Mouse (Mus musculus) forebrain, embryonic 13.5 days (tissue): ENCODE data around the gene Rnf157. TPM values are rescaled to one million over a fixed set of nuclear protein-coding genes. Genes with fewer than 3 reads are reported as not detected.
A peak's percentile ranks its signal among the peaks of the same experiment; 100 is the strongest.

Experiments used
- ATAC-seq: fragments of 200-750 bp; cut with Nextera tagmentation; 2 replicates; pipeline ENCODE4 v1.8.0; 2017
- H3K27ac ChIP-seq: fragments of 300-500 bp; sonication (generic); 2 replicates; pipeline ENCODE4 v1.5.1; 2015; ENCODE audit warnings: inconsistent platforms, mild to moderate bottlenecking, moderate library complexity
- H3K27me3 ChIP-seq: fragments of 300-500 bp; sonication (generic); 2 replicates; pipeline ENCODE4 v1.6.1; 2015; ENCODE audit warnings: mild to moderate bottlenecking, inconsistent platforms
- H3K36me3 ChIP-seq: fragments of 300-500 bp; sonication (generic); 2 replicates; pipeline ENCODE4 v1.6.1; 2015; ENCODE audit warnings: mild to moderate bottlenecking, inconsistent platforms; ENCODE audit not compliant: poor library complexity, severe bottlenecking
- H3K4me1 ChIP-seq: fragments of 300-500 bp; sonication (generic); 2 replicates; pipeline ENCODE4 v1.6.1; 2015; ENCODE audit warnings: inconsistent platforms
- H3K4me2 ChIP-seq: fragments of 300-500 bp; sonication (generic); 2 replicates; pipeline ENCODE4 v1.6.1; 2015; ENCODE audit warnings: inconsistent platforms, mild to moderate bottlenecking, moderate library complexity
- H3K4me3 ChIP-seq: fragments of 300-500 bp; sonication (generic); 2 replicates; pipeline ENCODE4 v1.5.1; 2015; ENCODE audit warnings: mild to moderate bottlenecking, inconsistent platforms
- H3K9ac ChIP-seq: fragments of 300-500 bp; sonication (generic); 2 replicates; pipeline ENCODE4 v1.6.1; 2015; ENCODE audit warnings: mild to moderate bottlenecking, inconsistent platforms
- H3K9me3 ChIP-seq: fragments of 300-500 bp; sonication (generic); replicated peaks from 2 replicates; pipeline ENCODE4 v1.6.1; 2016; ENCODE audit warnings: inconsistent platforms
- WGBS: fragments of 180-500 bp; shearing (Covaris S2); methylation state at CpG from one replicate; pipeline ENCODE4 v1.1.7; 2015; 5-methylcytosine and 5-hydroxymethylcytosine counted together
- polyA plus RNA-seq: library from polyadenylated mRNA; unstranded; fragments of >200 nt; fragmentation: Nextera tagmentation; extraction: Ambion mirVana; gene quantifications from 2 replicates; pipeline ENCODE4 v1.2.1, GENCODE M21; 2015

The Rnf157 gene
- polyA plus RNA-seq, 1 experiment from 2014 or later: 18.1 TPM

- Histone ChIP-seq H3K27ac (no peak overlapping the region), H3K9me3 (no peaks in the 10 kb centered on the region), H3K27me3 (no peaks in the 10 kb centered on the region), H3K4me1 (peaks cover 37% of the 10 kb centered on the region), H3K4me3 (no peak overlapping the region), H3K4me2 (no peak overlapping the region), H3K36me3 (no peaks in the 10 kb centered on the region), H3K9ac (no peak overlapping the region)
- ATAC-seq: no peak
- 71% methylated on average over 7 of the region's 7 CpGs for WGBS
These were observed 85.7 kb downstream of the Rnf157 start for GRCm38 (mm10) chr11:116326963-116327603.

DNA sequence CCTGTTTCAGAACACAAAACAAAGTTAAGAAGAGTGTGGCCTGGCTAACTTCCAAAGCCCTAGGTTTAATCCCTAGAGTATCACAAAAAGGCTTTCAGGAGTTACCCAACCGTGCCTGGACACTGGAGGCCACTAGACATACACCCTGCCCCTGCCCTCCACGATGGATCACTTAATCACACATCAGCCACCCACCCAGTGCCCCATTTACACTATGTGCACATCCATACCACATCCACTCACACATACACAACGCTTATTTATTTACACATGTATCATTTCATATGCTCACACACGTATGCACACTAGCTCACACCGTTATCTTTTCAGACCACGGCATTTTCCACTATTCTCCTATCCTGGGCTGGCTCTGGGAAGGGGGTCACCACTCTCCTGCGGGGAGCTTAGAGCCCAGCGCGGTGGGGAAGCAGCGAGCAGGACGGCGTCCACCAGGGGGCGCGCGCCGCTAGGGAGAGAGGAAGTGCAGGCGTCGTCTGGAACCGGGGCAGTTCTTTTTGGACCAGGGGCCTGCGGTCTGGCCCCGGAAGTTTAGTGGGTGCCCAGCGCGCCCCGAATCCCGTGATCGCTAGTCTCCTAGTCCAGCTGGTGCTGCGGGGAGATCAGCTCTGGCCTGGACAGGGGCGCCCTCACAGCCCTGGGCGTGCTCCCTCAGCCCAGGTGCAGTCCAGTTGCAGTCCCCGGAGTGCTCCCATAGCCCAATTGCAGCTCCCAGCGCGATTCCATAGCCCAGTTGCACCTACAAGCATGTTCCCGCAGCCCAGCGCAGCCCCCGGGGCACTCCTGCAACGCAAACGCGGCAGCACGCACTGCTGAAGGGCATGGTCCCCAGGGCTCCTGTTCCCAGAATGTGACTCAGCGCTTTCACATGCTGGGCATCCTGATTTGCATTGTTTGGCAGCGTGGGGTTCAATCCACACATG lies 93.8 kb downstream of the Rnf157 start:
- Histone ChIP-seq H3K9me3 (no peaks in the 10 kb centered on the region), H3K4me1 (peaks cover 6% of the 10 kb centered on the region), H3K36me3 (no peaks in the 10 kb centered on the region), H3K4me2 (peak overlapping the region; percentile 91), H3K27me3 (0 out of 2 replicates have a peak, but pooled peaks cover 2% of the 10 kb centered on the region), H3K27ac (no peak overlapping the region), H3K9ac (peak overlapping the region; percentile 70), H3K4me3 (peak overlapping the region; percentile 39)
- WGBS: 2% methylated on average over 41 of the region's 41 CpGs
- ATAC-seq: peak; percentile 88

GRCm38 (mm10) chr11:116312359-116312758 lies 100.5 kb downstream of the Rnf157 start:
- Histone ChIP-seq H3K4me3 (no peak overlapping the region), H3K4me2 (no peak overlapping the region), H3K9ac (no peak overlapping the region), H3K27ac (no peak overlapping the region), H3K36me3 (no peaks in the 10 kb centered on the region), H3K4me1 (0 out of 2 replicates have a peak, but pooled peaks cover 5% of the 10 kb centered on the region), H3K9me3 (no peaks in the 10 kb centered on the region), H3K27me3 (peaks cover 6% of the 10 kb centered on the region; the same call in 1 of the 2 replicates)
- 69% methylated on average over 8 of the region's 8 CpGs for WGBS
- no peak for ATAC-seq

- Histone ChIP-seq H3K27me3 (peaks cover 6% of the 10 kb centered on the region; the same call in 1 of the 2 replicates), H3K4me3 (no peak overlapping the region), H3K4me1 (peaks cover 9% of the 10 kb centered on the region), H3K4me2 (no peak overlapping the region), H3K36me3 (no peaks in the 10 kb centered on the region), H3K9ac (no peak overlapping the region), H3K9me3 (no peaks in the 10 kb centered on the region), H3K27ac (peak overlapping the region; percentile 5; the same call in 1 of the 2 replicates)
- WGBS: 49% methylated on average over 8 of the region's 8 CpGs
- no peak for ATAC-seq
These were observed 101.7 kb downstream of the Rnf157 start for GRCm38 (mm10) chr11:116311169-116311568.

DNA sequence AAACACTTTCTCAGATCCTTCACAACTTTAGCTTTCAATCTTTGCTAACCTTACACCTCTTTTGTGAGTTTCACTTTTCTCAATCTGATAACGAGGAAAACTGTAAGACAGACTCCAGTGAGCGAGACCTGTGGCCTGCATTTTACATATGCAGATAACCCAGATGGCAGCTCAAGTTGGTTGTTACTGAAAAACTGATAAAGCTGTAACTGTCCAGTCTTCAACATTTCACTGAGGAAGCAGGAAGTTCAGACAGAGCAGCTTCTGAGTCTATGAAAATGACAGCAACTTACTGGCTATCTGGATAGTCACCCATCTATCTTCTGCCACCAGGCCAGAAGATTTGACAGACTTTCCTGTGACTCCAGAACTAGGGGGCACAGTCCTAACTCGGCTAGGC lies 103.2 kb downstream of the Rnf157 start:
- Histone ChIP-seq H3K9me3 (no peaks in the 10 kb centered on the region), H3K27ac (no peak overlapping the region), H3K9ac (no peak overlapping the region), H3K4me3 (no peak overlapping the region), H3K4me2 (no peak overlapping the region), H3K27me3 (peaks cover 6% of the 10 kb centered on the region; the same call in 1 of the 2 replicates), H3K4me1 (peaks cover 20% of the 10 kb centered on the region), H3K36me3 (peaks cover 8% of the 10 kb centered on the region)
- WGBS: 81% methylated on average over 3 of the region's 3 CpGs
- no peak for ATAC-seq

DNA sequence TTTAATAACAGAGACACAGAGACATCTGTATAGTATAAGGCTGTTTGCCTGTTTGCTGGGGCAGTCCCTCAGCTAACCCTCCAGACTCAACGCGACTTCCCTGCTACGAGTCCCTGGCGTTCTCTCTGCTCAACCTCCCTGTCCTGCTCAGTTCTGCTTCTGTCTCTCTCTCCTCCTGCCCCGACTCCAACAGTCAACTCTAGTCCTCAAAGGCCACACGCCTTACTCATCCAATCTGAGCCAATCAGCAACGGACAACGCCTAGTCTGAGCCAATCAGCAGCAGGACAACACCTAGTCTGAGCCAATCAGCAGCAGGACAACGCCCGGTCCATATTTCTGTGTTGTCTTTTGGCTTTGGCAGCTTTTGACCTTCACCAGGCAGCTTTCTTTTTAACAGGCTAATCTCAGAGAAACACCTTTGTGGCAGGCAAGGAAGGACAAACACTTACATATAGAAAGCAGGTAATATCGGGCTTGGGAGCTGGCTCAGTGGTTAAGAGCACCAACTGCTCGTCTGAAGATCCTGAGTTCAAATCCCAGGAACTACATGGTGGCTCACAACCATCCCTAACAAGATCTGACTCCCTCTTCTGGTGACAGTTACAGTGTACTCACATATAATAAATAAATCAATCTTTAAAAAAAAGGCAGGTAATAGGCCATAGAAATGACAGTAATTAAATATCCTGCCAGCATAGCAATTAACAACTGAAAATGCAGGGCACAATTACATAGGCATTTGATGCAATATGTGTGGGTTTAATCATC lies 104.9 kb downstream of the Rnf157 start:
- Histone ChIP-seq H3K4me1 (peaks cover 20% of the 10 kb centered on the region), H3K36me3 (peaks cover 24% of the 10 kb centered on the region), H3K27ac (no peak overlapping the region), H3K9ac (no peak overlapping the region), H3K27me3 (peaks cover 6% of the 10 kb centered on the region; the same call in 1 of the 2 replicates), H3K4me2 (no peak overlapping the region), H3K9me3 (no peaks in the 10 kb centered on the region), H3K4me3 (no peak overlapping the region)
- WGBS: 95% methylated on average over 12 of the region's 12 CpGs
- no peak for ATAC-seq

- Histone ChIP-seq H3K4me1 (peaks cover 20% of the 10 kb centered on the region), H3K36me3 (peaks cover 32% of the 10 kb centered on the region), H3K27ac (peak within 1 kb of the TSS; percentile 10; the same call in 1 of the 2 replicates), H3K9ac (peak within 1 kb of the TSS; percentile 85), H3K9me3 (no peaks in the 10 kb centered on the region), H3K27me3 (peaks cover 6% of the 10 kb centered on the region; the same call in 1 of the 2 replicates), H3K4me3 (peak within 1 kb of the TSS; percentile 86), H3K4me2 (peak within 1 kb of the TSS; percentile 92)
- peak; percentile 36; the same call in 1 of the 2 replicates for ATAC-seq
- WGBS: 89% methylated on average over 10 of the region's 10 CpGs
These were observed 105.7 kb downstream of the Rnf157 start, which contains the start of gene Exoc7 for GRCm38 (mm10) chr11:116307019-116307725. TSS of gene Exoc7 (minus strand) at chr11:116307233.

DNA sequence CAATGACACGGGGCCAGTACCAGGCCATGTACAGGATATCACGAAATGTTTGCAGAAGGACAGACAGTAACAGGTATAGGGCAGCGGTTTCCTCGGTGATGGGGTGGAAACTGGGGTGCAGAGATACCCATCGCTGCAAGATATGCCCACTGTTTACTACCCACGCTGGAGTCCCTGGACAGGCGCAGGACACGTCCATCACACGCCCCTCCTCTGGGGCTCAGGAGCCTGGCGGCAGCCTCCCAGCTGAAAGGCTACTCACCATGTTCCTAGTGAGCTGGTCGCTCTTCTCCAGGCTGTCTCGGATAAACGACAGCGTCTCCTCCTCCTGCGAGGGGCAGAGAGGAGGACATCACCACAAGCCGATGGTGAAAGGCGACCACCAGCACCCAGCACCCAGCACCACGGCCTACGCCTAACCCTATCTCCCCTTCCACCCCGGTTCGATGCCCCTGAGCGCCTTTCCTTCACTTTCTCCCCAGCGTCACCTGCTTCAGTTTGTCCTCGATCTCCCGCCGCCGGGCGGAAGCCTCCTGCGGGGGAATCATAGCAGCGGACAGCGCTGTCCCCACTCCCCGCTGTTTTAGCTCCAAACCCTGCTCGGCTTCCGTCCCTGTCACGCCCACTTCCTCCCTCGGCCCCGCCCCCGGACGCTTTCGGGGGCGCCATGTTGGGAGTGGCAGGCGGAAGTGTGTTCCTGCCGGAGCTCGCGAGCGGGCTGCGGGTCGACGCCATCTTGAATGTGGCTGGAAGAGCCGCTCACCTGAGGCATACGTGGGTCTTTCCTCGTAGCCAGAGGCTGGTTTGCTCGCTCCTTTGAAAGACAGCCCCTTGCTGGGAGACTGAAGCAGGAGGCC lies 106.5 kb downstream of the Rnf157 start:
- H3K36me3 ChIP-seq: peaks cover 40% of the 10 kb centered on the region
- WGBS: 2% methylated on average over 52 of the region's 53 CpGs
- no peaks in the 10 kb centered on the region for H3K9me3 ChIP-seq
- peak; percentile 93 for ATAC-seq
- H3K27me3 ChIP-seq: peaks cover 6% of the 10 kb centered on the region; the same call in 1 of the 2 replicates
- peaks cover 19% of the 10 kb centered on the region for H3K4me1 ChIP-seq
- H3K4me2 ChIP-seq: peak overlapping the region; percentile 92
- H3K4me3 ChIP-seq: peak overlapping the region; percentile 86
- H3K9ac ChIP-seq: peak overlapping the region; percentile 85
- peak overlapping the region; percentile 10; the same call in 1 of the 2 replicates for H3K27ac ChIP-seq

- H3K4me3 ChIP-seq: peak overlapping the region; percentile 86
- peaks cover 6% of the 10 kb centered on the region; the same call in 1 of the 2 replicates for H3K27me3 ChIP-seq
- H3K4me1 ChIP-seq: peaks cover 15% of the 10 kb centered on the region
- ATAC-seq: no peak
- H3K9me3 ChIP-seq: no peaks in the 10 kb centered on the region
- H3K36me3 ChIP-seq: peaks cover 49% of the 10 kb centered on the region
- peak overlapping the region; percentile 92 for H3K4me2 ChIP-seq
- no peak overlapping the region for H3K27ac ChIP-seq
- WGBS: 100% methylated on average over 2 of the region's 2 CpGs
- no peak overlapping the region; the same call in 1 of the 2 replicates for H3K9ac ChIP-seq
These were observed 107.4 kb downstream of the Rnf157 start for GRCm38 (mm10) chr11:116305423-116305822.

DNA sequence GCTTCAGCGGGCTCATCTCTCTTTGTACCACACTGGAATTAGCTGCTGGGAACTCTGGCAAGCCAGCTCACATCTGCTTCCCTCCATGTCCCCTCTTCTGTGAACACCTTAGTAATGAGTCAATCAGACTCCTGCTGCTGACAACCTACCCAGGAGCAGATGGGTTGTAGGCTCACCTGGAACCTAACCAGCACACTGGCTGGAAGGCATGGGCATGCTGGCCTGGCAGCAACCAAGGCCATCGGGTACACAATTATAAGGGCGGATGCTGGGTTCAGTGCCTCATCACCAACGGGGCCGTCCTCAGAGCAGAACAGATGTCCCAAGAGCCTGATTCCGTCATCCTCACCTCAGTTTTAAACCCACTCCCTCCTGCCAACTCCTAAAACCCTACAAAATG lies 114.2 kb downstream of the Rnf157 start:
- H3K4me2 ChIP-seq: no peak overlapping the region
- H3K27me3 ChIP-seq: no peaks in the 10 kb centered on the region
- no peaks in the 10 kb centered on the region for H3K4me1 ChIP-seq
- H3K9me3 ChIP-seq: no peaks in the 10 kb centered on the region
- H3K36me3 ChIP-seq: peaks cover 100% of the 10 kb centered on the region
- no peak overlapping the region for H3K4me3 ChIP-seq
- ATAC-seq: no peak
- no peak overlapping the region for H3K9ac ChIP-seq
- 86% methylated on average over 6 of the region's 6 CpGs for WGBS
- H3K27ac ChIP-seq: no peak overlapping the region
